In the genomic region with DNA sequence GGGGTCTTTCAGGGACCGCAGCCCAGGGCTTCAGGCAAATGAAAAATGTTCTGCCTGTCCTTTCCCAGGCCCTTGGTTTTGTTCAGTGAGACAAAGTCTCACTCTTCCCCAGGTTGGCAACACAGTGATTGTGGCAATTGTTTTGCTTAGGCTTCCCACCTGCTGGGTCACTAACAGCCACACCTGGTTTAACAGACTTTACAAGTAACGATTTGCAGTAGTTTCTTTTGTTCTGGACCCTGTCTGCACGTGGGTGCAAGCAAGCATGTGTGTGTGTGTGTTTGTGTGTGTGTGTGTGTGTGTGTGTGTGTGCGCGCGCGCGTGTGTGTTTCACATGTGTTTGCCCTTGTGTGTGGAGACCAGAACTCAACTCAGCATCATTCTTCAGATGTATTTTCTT, we compare ENCODE assay signal across 25 mouse cellular contexts. TPM values are rescaled to one million over a fixed set of nuclear protein-coding genes. Genes with fewer than 3 reads are reported as not detected.
DNase-seq lines count a peak whose midpoint lies in the region; ATAC-seq lines count a peak whose summit lies in the region.
"Had no signal": no experiment of that assay in that cellular context is flagged by ENCODE, and none has a peak within 500 bp of the region (broad histone marks: within the 10 kb centered on the region; RNA-seq: fewer than 3 reads in every experiment).

No protein-coding gene starts in this region.

- no peak overlapping the region for H3K4me3 ChIP-seq in heart, embryonic 12.5 days
- H3K4me3 ChIP-seq: embryonic facial prominence, embryonic 13.5 days; embryonic facial prominence, embryonic 15.5 days; erythroblast, embryonic 14.5 days; forebrain, embryonic 10.5 days; forebrain, embryonic 12.5 days had no signal

- no peaks in the 10 kb centered on the region for H3K4me1 ChIP-seq in heart, embryonic 12.5 days (replicated peaks)
- H3K4me1 ChIP-seq: embryonic facial prominence, embryonic 13.5 days; embryonic facial prominence, embryonic 15.5 days; forebrain, embryonic 10.5 days; forebrain, embryonic 12.5 days had no signal

- H3K36me3 ChIP-seq in heart, embryonic 12.5 days = no peaks in the 10 kb centered on the region
- H3K36me3 ChIP-seq: embryonic facial prominence, embryonic 13.5 days; embryonic facial prominence, embryonic 15.5 days; forebrain, embryonic 10.5 days; forebrain, embryonic 12.5 days had no signal

- no peaks in the 10 kb centered on the region for H3K27me3 ChIP-seq in heart, embryonic 12.5 days (replicated peaks)
- H3K27me3 ChIP-seq: CH12.LX; embryonic facial prominence, embryonic 13.5 days; embryonic facial prominence, embryonic 15.5 days; forebrain, embryonic 12.5 days had no signal

- H3K4me2 ChIP-seq in heart, embryonic 12.5 days = no peak overlapping the region
- H3K4me2 ChIP-seq: embryonic facial prominence, embryonic 13.5 days; embryonic facial prominence, embryonic 15.5 days; forebrain, embryonic 12.5 days had no signal

- no peak for ATAC-seq in heart, embryonic 12.5 days (ENCODE audit: insufficient number of reproducible peaks, low FRiP score)
- ATAC-seq: CD4-positive, CD25-positive, alpha-beta regulatory T cell, adult 4 months; forebrain, embryonic 14.5 days; forebrain, embryonic 16.5 days had no signal

- no peak overlapping the region for H3K27ac ChIP-seq in heart, embryonic 12.5 days (ENCODE audit: poor library complexity, severe bottlenecking)
- H3K27ac ChIP-seq: embryonic facial prominence, embryonic 13.5 days; embryonic facial prominence, embryonic 15.5 days; forebrain, embryonic 10.5 days; forebrain, embryonic 12.5 days had no signal

- peaks cover 35% of the 10 kb centered on the region for H3K9me3 ChIP-seq in heart, embryonic 12.5 days (replicated peaks)

- no peak overlapping the region for H3K9ac ChIP-seq in heart, embryonic 12.5 days
- H3K9ac ChIP-seq: embryonic facial prominence, embryonic 13.5 days; embryonic facial prominence, embryonic 15.5 days; forebrain, embryonic 12.5 days had no signal

- WGBS in heart, embryonic 12.5 days = 77% methylated on average over 8 of the region's 8 CpGs

- peak; percentile 61 for DNase-seq in heart, adult 11 months
- DNase-seq in ES-CJ7 (ENCODE audit: low read depth, low spot score) = peak; percentile 20
- peak; percentile 51 for DNase-seq in ZHBTc4 (ENCODE audit: low read depth, low spot score)
- no peak for DNase-seq in lung, postnatal 14 days
- DNase-seq: adrenal gland, adult 2 months; adrenal gland, postnatal 10 days; adrenal gland, postnatal 25 days; B cell, adult 2 months; cerebellum, adult 11 months; cerebellum, adult 18-20 months; cerebellum, adult 8-10 months; cerebellum, adult 9-11 months; cerebellum, postnatal 14 days; cerebellum, postnatal 36 days; embryo, embryonic 11 days had no signal

RNA-seq across cellular contexts. Expression of gene Gk5, which starts 16.3 kb away (rescaled TPM):
- polyA plus RNA-seq in heart, embryonic 12.5 days (2016; fragmentation: Nextera tagmentation; extraction: Ambion mirVana) = 5.7 and 6.1 TPM in 2 replicates
- polyA plus RNA-seq: erythroblast, embryonic 14.5 days had no signal
